Mouse (Mus musculus) hindbrain, postnatal 0 days (tissue): ENCODE data around the gene Fam122a. TPM values are rescaled to one million over a fixed set of nuclear protein-coding genes. Genes with fewer than 3 reads are reported as not detected.

ENCODE experiments used
- ATAC-seq: fragments of 200-750 bp; cut with Nextera tagmentation; 2 replicates; pipeline ENCODE4 v1.8.0; 2017; ENCODE audit warnings: mild to moderate bottlenecking, moderate TSS enrichment, moderate library complexity
- DNase-seq: peaks from one replicate; pipeline ENCODE4 v3.0.0-alpha.2; 2015; ENCODE audit warnings: low spot score
- H3K27ac ChIP-seq: fragments of 300-500 bp; sonication (generic); 2 replicates; pipeline ENCODE4 v1.5.1; 2014; ENCODE audit warnings: mild to moderate bottlenecking
- H3K27me3 ChIP-seq: fragments of 300-500 bp; sonication (generic); 2 replicates; pipeline ENCODE4 v1.6.1; 2014; ENCODE audit warnings: low read length, mixed read lengths; ENCODE audit not compliant: insufficient read depth
- H3K36me3 ChIP-seq: fragments of 300-500 bp; sonication (generic); 2 replicates; pipeline ENCODE4 v1.6.1; 2014; ENCODE audit warnings: low read length, mixed read lengths; ENCODE audit not compliant: insufficient read depth
- H3K4me1 ChIP-seq: fragments of 300-500 bp; sonication (generic); 2 replicates; pipeline ENCODE4 v1.6.1; 2014; ENCODE audit warnings: antibody characterized with exemption, low read length, mixed read lengths; ENCODE audit not compliant: insufficient read depth
- H3K4me2 ChIP-seq: fragments of 300-500 bp; sonication (generic); 2 replicates; pipeline ENCODE4 v1.6.1; 2014; ENCODE audit warnings: low read depth, mild to moderate bottlenecking, low read length, moderate library complexity, mixed read lengths
- H3K4me3 ChIP-seq: fragments of 300-500 bp; sonication (generic); 2 replicates; pipeline ENCODE4 v1.5.1; 2014; ENCODE audit warnings: low read length
- H3K9ac ChIP-seq: fragments of 300-500 bp; sonication (generic); replicated peaks from 2 replicates; pipeline ENCODE4 v1.6.1; 2014; ENCODE audit warnings: mild to moderate bottlenecking, low read length, moderate library complexity, mixed read lengths
- H3K9me3 ChIP-seq: fragments of 300-500 bp; sonication (generic); 2 replicates; pipeline ENCODE4 v1.6.1; 2016; ENCODE audit warnings: low read length, mixed read lengths
- CTCF ChIP-seq: IDR thresholded peaks from 2 replicates; pipeline ENCODE4 v1.5.1; 2016; ENCODE audit warnings: antibody characterized with exemption, control low read depth, low read depth
- WGBS: fragments of 180-500 bp; shearing (Covaris S2); extraction: QIAGEN DNeasy Blood & Tissue Kit; methylation state at CpG from one replicate; pipeline ENCODE4 v1.1.7; 2014; 5-methylcytosine and 5-hydroxymethylcytosine counted together
- polyA plus RNA-seq: library from polyadenylated mRNA; unstranded; fragments of >200 nt; fragmentation: Nextera tagmentation; extraction: Ambion mirVana; gene quantifications from 2 replicates; pipeline ENCODE4 v1.2.1, GENCODE M21; 2015
- total RNA-seq: library from RNA; depleted of rRNA; stranded (reverse); fragments of >200 nt; gene quantifications from 2 replicates; pipeline ENCODE4 v1.2.3, GENCODE M21; 2014

Fam122a gene
- total and polyA plus RNA-seq, 2 experiments from 2014 or later: 17.0 to 59.0 TPM

- Histone ChIP-seq H3K4me3 (no peak overlapping the region), H3K27me3 (no peaks in the 10 kb centered on the region), H3K36me3 (no peaks in the 10 kb centered on the region), H3K4me2 (no peak overlapping the region), H3K4me1 (peaks cover 6% of the 10 kb centered on the region; the same call in 1 of the 2 replicates), H3K9me3 (no peaks in the 10 kb centered on the region), H3K27ac (no peak overlapping the region), H3K9ac (no peak overlapping the region)
- TF ChIP-seq CTCF: no peak
- DNase-seq (no peak), ATAC-seq (no peak)
- 93% methylated on average over 6 of the region's 6 CpGs for WGBS
Observed at GRCm38 (mm10) chr19:24471538-24471937, 5.6 kb downstream of the Fam122a start.

DNA sequence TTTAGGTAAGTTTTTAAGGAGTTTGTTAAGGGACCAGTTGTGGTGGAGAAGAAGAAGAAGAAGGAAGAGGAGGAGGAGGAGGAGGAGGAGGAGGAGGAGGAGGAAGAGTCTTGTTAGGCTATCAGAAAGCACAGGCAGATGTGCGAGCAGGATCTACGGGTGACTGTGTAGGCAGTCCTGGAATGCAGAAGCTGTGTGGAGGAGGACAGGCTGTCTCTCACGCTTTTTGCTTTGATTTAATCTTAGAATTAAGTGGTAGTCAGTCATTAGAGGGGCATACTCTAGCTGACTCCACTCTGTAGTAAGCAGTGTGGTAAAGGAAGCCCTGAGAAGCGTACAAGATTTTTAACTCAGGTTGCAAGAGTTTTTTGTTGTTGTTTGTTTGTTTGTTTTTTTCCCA, 7.9 kb downstream of the Fam122a start:
- Histone ChIP-seq H3K4me2 (no peak overlapping the region), H3K27me3 (no peaks in the 10 kb centered on the region), H3K9me3 (no peaks in the 10 kb centered on the region), H3K4me1 (no peaks in the 10 kb centered on the region), H3K36me3 (no peaks in the 10 kb centered on the region), H3K4me3 (no peak overlapping the region), H3K9ac (no peak overlapping the region), H3K27ac (no peak overlapping the region)
- no peak for TF ChIP-seq CTCF
- no peak for ATAC-seq
- DNase-seq: no peak
- WGBS: 57% methylated on average over 4 of the region's 4 CpGs

GRCm38 (mm10) chr19:24468616-24469015, 8.5 kb downstream of the Fam122a start:
- H3K9ac ChIP-seq: no peak overlapping the region
- H3K4me1 ChIP-seq: no peaks in the 10 kb centered on the region
- no peak for ATAC-seq
- WGBS: 78% methylated on average over 3 of the region's 3 CpGs
- H3K4me3 ChIP-seq: no peak overlapping the region
- no peaks in the 10 kb centered on the region for H3K9me3 ChIP-seq
- H3K4me2 ChIP-seq: no peak overlapping the region
- no peak for TF ChIP-seq CTCF
- no peak overlapping the region for H3K27ac ChIP-seq
- H3K27me3 ChIP-seq: no peaks in the 10 kb centered on the region
- H3K36me3 ChIP-seq: no peaks in the 10 kb centered on the region
- no peak for DNase-seq

- H3K27ac ChIP-seq: no peak overlapping the region
- H3K4me1 ChIP-seq: no peaks in the 10 kb centered on the region
- H3K4me3 ChIP-seq: no peak overlapping the region
- H3K9me3 ChIP-seq: no peaks in the 10 kb centered on the region
- H3K27me3 ChIP-seq: no peaks in the 10 kb centered on the region
- no peak overlapping the region for H3K9ac ChIP-seq
- DNase-seq (no peak), ATAC-seq (no peak)
- no peak for TF ChIP-seq CTCF
- no peak overlapping the region for H3K4me2 ChIP-seq
- 82% methylated on average over 3 of the region's 3 CpGs for WGBS
- H3K36me3 ChIP-seq: no peaks in the 10 kb centered on the region
Observed at GRCm38 (mm10) chr19:24463011-24463410, 14.1 kb downstream of the Fam122a start.

DNA sequence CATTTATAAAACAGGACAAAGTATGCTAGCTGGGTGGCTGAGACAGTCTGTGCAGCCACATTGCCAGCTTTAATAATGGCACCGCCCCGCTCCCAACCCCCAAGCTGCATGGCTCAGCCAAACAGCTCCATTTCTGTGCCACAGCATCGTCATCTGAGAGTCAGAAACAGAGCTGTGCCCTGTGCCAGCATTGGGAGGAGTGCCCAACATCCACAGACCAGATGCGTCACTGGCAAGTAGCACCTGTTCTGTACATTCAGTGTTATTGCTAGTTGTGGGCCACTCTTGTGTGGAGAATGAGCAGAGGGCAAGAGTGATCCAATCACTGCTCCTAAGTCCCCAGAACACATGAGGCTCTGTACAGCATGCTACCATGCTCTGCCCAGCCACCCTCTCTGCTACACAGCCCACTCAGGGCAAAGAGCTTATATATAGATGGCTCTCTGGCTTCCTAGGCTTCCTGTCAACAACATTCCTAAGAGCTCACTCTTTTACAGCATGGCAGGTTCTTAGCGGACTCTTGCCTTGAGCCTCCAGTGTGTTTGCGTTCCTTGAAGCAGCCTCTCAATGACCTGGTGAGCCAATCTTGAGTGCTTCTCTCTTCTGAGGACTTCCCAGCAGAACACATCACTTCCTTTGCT, 20.4 kb downstream of the Fam122a start:
- no peaks in the 10 kb centered on the region for H3K36me3 ChIP-seq
- H3K4me3 ChIP-seq: no peak overlapping the region
- peak; percentile 35 for DNase-seq
- ATAC-seq: peak; percentile 52; the same call in 1 of the 2 replicates
- H3K27me3 ChIP-seq: no peaks in the 10 kb centered on the region
- H3K27ac ChIP-seq: no peak overlapping the region
- no peak overlapping the region for H3K9ac ChIP-seq
- 72% methylated on average over 6 of the region's 6 CpGs for WGBS
- no peaks in the 10 kb centered on the region for H3K4me1 ChIP-seq
- no peak overlapping the region for H3K4me2 ChIP-seq
- H3K9me3 ChIP-seq: no peaks in the 10 kb centered on the region
- no peak for TF ChIP-seq CTCF

DNA sequence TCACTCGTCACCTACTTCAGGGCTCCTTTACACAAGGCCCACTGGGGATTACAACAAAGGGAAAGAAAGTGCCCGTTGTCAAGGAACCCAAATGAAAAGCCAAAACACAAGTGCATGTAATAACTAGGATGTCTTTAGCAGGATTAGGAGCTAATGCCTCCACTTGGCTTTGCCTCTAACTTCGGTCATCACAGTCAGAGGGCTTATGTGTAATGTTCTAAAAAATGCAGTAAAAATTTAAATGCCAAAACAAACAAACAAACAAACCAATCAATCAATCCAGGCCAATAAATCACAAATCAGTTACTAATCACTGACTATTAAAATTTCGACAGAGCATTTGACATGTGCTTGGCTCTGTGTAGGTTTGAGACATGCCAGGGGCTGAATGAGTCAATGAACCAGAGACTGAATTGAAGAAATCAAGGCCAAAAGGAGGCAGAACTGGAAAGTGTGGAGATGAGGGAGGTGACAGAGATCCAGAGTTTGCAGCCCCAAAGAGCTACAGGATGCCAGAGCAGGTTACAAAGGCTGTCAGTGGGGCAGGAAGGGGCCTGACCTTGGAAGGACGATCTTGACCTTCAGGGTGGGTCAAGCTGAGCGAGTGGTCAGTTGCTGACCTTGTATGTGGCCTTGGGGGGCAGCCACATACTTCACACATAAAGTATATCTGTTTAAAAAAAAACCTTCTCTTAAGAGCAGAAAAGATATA, 21.8 kb downstream of the Fam122a start:
- no peaks in the 10 kb centered on the region for H3K4me1 ChIP-seq
- 73% methylated on average over 6 of the region's 6 CpGs for WGBS
- TF ChIP-seq CTCF: no peak
- no peaks in the 10 kb centered on the region for H3K27me3 ChIP-seq
- no peaks in the 10 kb centered on the region for H3K9me3 ChIP-seq
- H3K4me2 ChIP-seq: no peak overlapping the region
- H3K27ac ChIP-seq: no peak overlapping the region
- no peak overlapping the region for H3K4me3 ChIP-seq
- no peak for DNase-seq
- no peak for ATAC-seq
- no peaks in the 10 kb centered on the region for H3K36me3 ChIP-seq
- no peak overlapping the region for H3K9ac ChIP-seq

- no peak for ATAC-seq
- DNase-seq: no peak
- TF ChIP-seq CTCF: no peak
- H3K27ac ChIP-seq: no peak overlapping the region
- no peaks in the 10 kb centered on the region for H3K27me3 ChIP-seq
- WGBS: 91% methylated on average over 2 of the region's 2 CpGs
- no peak overlapping the region for H3K9ac ChIP-seq
- H3K9me3 ChIP-seq: no peaks in the 10 kb centered on the region
- no peak overlapping the region for H3K4me3 ChIP-seq
- no peaks in the 10 kb centered on the region for H3K36me3 ChIP-seq
- H3K4me1 ChIP-seq: no peaks in the 10 kb centered on the region
- H3K4me2 ChIP-seq: no peak overlapping the region
Observed at GRCm38 (mm10) chr19:24454451-24454850, 22.7 kb downstream of the Fam122a start.
